Mouse (Mus musculus) right cerebral cortex, adult 2 months (tissue): ENCODE measurements around the gene Gm14410.
"Not testable (repeated sequence)": the region's sequence is repeated elsewhere in the genome, so short reads cannot be mapped to it uniquely, and the experiment has no call there.

Experiments used
- DNase-seq, 2 experiments: peaks; one replicate each; pipeline ENCODE4 v3.0.0; 2021 to 2022; ENCODE audit warnings: low spot score in 2 of 2

Gm14410 gene

DNA sequence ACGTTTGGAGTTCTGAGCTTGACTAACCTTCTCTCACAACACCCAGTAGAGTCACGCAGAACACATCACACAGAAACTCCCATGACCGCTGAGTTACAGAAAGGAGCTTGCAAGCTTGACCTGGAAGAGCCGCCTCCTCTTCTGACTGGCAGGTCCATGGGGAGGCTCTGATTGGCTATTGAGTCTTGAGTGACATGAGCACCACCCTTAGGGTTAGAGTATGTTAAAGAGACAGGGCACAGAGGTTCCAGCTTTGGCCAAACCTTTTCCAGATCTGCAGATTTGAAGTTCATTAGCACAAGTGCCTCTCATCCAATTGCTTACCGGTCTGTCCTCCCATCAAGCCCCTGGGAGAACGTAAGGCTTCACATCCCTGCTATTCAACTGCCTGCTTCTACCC is at the start of gene Gm14410:
Gene Gm14410, minus strand, starts transcription at position 81 of the 400 bp plus-strand sequence.
- peak; percentile 80 to 85 for DNase-seq

DNA sequence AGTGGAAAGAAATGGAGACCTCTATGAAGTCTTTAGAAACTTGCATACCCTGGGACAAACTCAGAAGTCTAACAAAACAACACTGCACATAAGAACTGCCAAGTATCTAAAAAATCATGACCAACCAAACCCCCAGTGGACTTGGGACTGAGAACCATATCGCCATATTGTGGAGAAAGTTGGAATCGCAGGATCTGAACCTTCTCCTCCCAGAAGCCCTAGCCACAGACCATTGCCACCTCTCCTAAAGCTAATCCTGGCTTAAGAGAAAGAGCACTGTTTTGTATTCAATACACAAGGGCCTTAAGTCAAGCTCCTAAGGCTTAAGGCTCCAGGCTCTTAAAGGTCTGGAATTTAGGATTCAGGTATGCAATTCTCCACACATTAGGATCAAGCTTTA is 41.2 kb upstream of the Gm14410 start:
- not testable (repeated sequence) for DNase-seq

DNA sequence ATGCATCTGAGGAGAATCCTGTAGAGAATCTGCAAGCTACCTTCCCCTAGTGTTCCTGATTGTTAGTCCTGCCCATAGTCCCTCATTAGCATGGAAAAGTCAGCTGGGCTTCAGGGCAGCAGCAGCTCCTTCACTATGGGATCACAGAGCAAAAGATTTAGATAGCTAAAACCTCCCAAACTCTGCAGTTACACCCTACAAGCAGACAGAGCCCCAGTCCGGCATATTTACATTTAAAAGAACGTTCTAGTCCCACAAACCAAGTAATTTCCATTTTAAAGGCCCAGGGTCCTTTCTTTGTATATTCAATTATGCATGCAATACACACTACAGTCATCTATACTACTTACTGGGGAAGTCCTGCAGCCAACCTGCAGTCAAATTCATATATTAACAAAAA is 24.2 kb upstream of the Gm14410 start:
- DNase-seq = not testable (repeated sequence)

DNA sequence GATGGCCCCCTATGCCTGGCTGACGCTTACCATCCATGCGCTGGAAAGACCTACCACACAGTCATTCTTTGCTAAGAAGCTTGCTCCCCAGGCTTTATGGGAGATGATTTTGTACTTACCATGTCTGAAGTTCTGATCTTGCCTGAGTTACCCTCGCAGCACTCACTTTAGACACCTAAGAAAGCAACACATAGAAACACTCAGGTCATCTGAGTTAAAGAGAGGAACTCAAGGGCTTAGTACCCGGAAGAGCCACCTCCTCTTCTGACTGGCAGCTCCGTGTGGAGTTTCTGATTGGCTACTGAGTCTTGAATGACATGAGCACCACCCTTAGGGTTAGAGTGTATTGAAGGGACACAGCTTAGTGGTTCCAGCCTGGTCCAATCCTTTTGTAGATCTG is 33.5 kb downstream of the Gm14410 start:
- DNase-seq = not testable (repeated sequence)
